Mouse (Mus musculus) liver, postnatal 0 days (tissue): ENCODE results near the gene Galnt10.

Experiments used
- CTCF ChIP-seq: sonication (generic); IDR thresholded peaks from 2 replicates; pipeline ENCODE4 v1.5.1; 2016; ENCODE audit warnings: antibody characterized with exemption, low read depth
- EP300 ChIP-seq: IDR thresholded peaks from 2 replicates; pipeline ENCODE4 v1.6.1; 2016; ENCODE audit warnings: antibody characterized with exemption, low read depth, mild to moderate bottlenecking

DNA sequence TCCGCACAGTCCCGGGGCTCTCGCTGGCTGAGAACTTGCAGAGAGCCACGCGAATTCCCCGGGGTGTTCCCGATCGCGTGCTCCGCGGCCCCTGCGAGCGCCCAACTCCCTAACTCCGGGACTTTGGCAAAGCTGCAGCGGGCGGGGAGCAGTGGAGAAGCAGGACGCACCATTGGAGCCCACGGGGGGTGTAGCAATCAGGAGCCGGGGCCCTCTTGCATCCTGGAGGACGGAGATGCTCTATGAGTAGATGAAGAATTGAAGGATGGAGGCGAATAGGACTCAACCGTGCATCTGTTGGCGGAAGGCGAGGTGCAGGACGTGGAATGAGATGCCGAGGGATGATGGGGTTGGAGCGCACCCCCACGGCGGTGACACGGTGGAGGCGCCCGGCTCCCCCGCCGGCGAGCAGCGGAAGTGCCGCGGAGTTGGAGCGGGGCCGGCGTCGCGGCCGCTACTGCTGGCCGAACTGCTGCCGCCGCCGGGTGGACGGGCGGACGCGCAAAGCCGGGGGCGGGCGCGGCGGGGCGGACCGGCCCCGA, at the start of gene Galnt10:
- TF ChIP-seq CTCF (peak; percentile 62), EP300 (no peak)
